Mouse (Mus musculus): ENCODE measurements around the gene Mbd6. TPM values are rescaled to one million over a fixed set of nuclear protein-coding genes. Genes with fewer than 3 reads are reported as not detected.

Mbd6 gene
- polyA plus RNA-seq (2012) = 426 and 490 TPM in 2 replicates

DNA sequence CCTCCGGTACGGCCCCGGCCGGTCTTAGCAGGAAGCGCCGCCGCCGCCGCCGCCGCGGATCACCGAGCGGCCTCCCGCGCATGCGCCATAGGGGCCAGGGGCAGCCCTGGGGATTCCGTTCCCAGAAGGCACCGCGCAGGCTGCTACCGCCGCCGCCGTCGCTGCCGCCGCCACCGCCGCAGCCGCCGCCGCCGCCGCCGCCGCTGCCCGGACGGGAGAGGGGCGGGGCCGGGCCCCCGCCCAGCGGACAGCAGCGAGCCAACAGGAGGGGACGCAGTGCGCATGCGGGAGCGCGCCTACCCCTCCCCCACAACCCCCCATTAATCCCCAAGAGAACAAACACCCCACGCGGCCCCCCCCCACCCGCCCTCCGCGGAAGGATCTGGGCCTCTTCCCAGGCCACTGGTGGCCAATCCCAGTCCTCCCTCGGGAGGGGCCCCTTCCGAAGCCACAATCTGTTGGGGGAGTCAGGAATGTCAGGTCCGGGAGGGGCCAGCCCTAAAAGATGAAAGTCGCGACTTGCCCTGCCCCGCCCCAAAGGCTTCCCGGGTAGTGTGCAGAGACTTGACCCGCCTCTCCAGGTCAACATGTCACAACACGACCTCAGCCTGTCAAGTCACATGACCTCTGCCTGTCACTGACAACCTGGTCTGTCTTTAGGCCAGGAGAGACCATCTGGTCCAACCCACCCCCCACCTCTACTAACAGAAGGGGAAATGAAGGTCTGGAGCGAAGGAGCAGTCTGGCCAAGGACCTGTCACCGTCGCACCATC lies at the start of gene Mbd6:
Gene Mbd6 (minus strand): TSS at position 219 of the 773 bp plus-strand sequence.

DNA sequence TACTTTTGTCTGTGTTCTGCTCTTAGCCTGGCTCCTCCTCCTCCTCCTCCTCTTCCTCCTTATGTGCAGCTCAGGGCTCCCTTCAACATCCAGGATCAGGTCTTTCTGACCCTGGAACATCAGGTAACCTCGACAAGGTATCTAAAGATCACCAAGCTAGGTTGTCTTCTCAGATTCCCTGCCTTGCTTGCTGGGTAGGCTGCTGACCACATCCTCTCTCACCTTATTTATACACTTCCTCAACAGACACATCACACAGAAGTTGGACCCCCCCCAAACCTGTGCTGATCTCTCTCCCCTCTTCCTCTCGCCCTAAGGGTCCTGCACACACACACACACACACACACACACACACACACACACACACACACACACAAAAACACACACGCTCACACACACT lies 32.8 kb upstream of the Mbd6 start, which contains the start of gene Arhgap9:
Gene Arhgap9 (plus strand): TSS at position 344 of the 400 bp plus-strand sequence.

DNA sequence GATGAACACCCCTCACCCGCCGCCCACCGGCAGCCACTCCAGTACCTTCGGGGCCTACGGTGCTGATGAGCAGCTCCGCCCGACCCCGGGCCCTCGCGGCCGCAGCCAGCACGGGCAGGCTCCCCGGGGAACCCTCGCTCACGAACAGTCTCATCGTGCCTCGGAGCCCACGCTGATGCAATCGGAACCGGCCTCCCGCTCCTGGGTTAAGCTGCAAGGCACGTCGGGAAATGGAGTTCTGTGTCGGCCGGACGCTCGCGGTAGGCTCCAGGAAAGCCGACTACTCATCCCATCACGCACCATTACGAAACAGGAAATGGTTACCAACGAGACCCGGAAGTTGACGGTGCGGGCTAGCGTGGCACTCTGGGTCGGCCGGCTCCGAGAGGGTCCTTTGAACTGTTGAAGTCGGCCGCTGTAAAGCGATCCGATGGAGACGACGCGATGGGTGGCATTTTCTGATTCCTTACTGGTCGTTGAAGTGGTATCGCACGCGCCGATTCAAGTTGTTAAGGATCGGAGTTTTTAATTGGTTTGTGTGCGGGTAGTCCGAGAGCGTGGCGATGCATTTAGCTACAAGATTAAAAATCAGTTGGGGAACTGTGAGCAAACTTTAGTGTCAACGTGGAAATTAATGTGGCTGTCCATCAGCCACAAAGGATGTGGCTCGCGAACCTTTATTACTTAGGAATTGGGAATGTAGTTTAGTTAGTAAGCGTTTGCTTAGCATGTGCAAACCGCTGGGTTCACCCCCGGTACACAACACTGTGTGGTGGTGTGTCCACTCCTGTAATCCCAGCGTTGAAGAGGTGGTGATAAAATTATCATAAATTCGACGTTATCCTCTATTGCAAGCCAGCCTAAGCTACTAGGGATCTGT lies 22.9 kb upstream of the Mbd6 start, which contains the start of gene Mars:
Gene Mars (minus strand): TSS at position 311 of the 880 bp plus-strand sequence.

DNA sequence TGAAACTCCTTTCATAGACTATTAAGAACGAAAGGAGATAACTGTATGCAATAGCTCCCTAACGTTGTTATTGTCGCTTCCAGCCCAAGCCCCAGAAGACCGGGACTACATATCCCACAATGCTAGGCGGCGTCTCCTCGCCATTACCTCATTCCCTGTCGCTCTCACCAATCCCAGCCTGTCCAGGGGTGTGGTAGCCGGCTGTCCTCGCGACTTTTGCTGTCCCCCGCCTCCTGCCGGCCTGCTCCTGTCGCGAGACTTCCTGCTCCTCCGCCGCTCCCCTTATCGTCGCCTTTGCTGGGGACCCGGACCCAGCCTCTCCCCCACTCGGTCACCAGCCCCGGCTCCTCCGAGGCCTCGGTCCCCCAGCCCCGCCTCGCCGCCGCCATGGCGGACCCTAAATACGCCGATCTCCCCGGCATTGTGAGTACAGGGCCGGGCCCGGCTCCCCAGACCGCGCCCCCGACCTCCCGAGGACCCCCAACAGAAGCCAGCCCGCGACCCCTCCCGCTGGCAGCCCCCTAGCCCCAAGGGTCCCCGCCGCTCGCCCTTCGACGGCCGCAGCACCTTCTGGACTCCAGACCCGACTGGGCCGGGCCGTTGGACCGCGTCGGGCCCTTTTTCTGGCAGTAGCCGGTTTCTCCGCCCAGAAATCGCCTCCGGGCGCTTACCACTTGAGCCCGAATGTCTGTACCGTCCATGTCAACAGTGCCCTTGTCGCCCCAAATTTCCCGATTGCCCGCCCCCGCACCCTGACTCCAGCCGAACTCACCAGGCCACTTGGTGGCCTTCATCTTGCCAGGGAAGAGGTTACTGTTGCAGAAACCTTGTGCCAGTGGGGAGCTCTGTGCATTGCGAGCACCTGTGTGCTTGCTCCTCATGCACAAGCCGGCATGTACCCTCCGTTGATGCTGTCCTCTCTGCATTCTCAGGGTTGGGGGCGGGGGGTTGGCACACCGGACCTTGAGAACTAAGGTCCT lies 22.4 kb downstream of the Mbd6 start, which contains the start of gene Dctn2:
Gene Dctn2 (plus strand): TSS at position 257 of the 980 bp plus-strand sequence.

DNA sequence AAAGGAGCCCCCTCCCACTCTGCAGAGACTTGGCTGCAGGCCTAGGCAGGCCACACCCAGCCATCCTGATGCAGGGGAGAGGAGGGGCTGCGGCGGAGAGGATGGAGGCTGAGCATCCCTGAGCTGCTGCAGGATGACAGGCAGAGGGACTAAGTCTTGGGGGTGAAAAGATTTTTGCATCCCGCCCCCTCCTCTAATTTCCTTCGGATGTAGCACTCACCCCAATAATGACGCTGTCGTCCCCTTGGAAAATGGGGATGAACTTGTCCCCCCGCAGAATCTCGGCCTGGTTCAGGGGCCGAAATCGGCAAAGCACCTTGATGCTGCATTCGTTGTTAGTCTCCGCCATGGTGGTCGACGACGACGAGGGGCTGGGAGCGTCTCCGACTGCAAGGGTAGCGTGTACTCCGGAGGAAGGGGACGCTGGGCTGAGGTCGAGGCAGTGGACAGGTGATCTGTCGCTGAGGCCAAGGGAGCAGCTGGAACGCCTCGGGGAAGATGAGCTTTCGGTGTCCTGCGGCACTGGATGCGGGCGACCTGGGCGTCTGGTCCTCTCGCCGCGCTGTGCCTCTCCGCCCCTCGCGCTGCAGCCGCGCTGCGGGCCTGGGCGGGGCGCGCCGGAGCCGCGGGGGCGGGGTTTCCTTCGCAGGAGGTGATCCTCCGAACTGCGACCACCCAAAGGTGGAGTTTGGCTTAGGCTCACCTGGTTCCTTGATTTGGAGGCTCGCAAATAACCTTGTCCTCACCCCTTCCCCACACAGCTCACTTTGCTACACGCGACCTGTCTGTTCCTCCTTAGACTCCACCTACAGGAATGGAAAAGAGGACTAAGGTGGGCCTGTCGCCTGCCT lies 26.0 kb downstream of the Mbd6 start, which contains the start of gene Kif5a:
Gene Kif5a (minus strand): TSS at position 801 of the 851 bp plus-strand sequence.

Other genes with a start within 250 kb of the Mbd6 start
- gene Mettl1, start 247.6 kb downstream of the Mbd6 start, polyA plus RNA-seq (2012) = 34.2 and 35.1 TPM in 2 replicates
- 0.05 TPM in 2 replicates for gene Eef1akmt3, start 247.5 kb downstream of the Mbd6 start, polyA plus RNA-seq (2012)
- 0.02 and 0.06 TPM in 2 replicates for gene Cyp27b1, start 240.8 kb downstream of the Mbd6 start, polyA plus RNA-seq (2012)
- gene March9, start 228.8 kb downstream of the Mbd6 start, polyA plus RNA-seq (2012) = 1.1 and 1.2 TPM in 2 replicates
- gene Cdk4, start 225.5 kb downstream of the Mbd6 start, polyA plus RNA-seq (2012) = 1,737 and 1,767 TPM in 2 replicates
- gene Tspan31, start 218.8 kb downstream of the Mbd6 start, polyA plus RNA-seq (2012) = 32.2 and 46.6 TPM in 2 replicates
- 57.1 and 68.6 TPM in 2 replicates for gene Agap2, start 213.7 kb downstream of the Mbd6 start, polyA plus RNA-seq (2012)
- gene Os9, start 167.9 kb downstream of the Mbd6 start, polyA plus RNA-seq (2012) = 290 and 314 TPM in 2 replicates
- 359 and 515 TPM in 2 replicates for gene B4galnt1, start 123.8 kb downstream of the Mbd6 start, polyA plus RNA-seq (2012)
- 0.36 and 0.47 TPM in 2 replicates for gene Slc26a10, start 108.4 kb downstream of the Mbd6 start, polyA plus RNA-seq (2012)
- 7.0 TPM in 2 replicates for gene Arhgef25, start 98.9 kb downstream of the Mbd6 start, polyA plus RNA-seq (2012)
- 161 and 188 TPM in 2 replicates for gene Dtx3, start 93.3 kb downstream of the Mbd6 start, polyA plus RNA-seq (2012)
- gene Pip4k2c, start 77.4 kb downstream of the Mbd6 start, polyA plus RNA-seq (2012) = 26.5 and 27.1 TPM in 2 replicates
- 0.54 and 0.63 TPM in 2 replicates for gene Kif5a, start 25.7 kb downstream of the Mbd6 start, polyA plus RNA-seq (2012)
- gene Dctn2, start 22.6 kb downstream of the Mbd6 start, polyA plus RNA-seq (2012) = 150 and 154 TPM in 2 replicates
- 53.6 and 60.7 TPM in 2 replicates for gene Mars, start 22.8 kb upstream of the Mbd6 start, polyA plus RNA-seq (2012)
- 40.4 and 45.0 TPM in 2 replicates for gene Arhgap9, start 32.9 kb upstream of the Mbd6 start, polyA plus RNA-seq (2012)
- gene Gli1, start 53.0 kb upstream of the Mbd6 start, polyA plus RNA-seq (2012) = 0.18 and 0.44 TPM in 2 replicates
- 0.01 TPM in 1 of 2 replicates, not detected in the other for gene Inhbe, start 65.4 kb upstream of the Mbd6 start, polyA plus RNA-seq (2012)
- 0.04 TPM in 1 of 2 replicates, not detected in the other for gene Inhbc, start 81.4 kb upstream of the Mbd6 start, polyA plus RNA-seq (2012)
- 135 and 146 TPM in 2 replicates for gene R3hdm2, start 91.3 kb upstream of the Mbd6 start, polyA plus RNA-seq (2012)
- gene Stac3, start 212.7 kb upstream of the Mbd6 start, polyA plus RNA-seq (2012) = 1.1 and 1.8 TPM in 2 replicates
- 0.38 TPM in 1 of 2 replicates, not detected in the other for gene Ndufa4l2, start 225.9 kb upstream of the Mbd6 start, polyA plus RNA-seq (2012)
- gene Shmt2, start 233.4 kb upstream of the Mbd6 start, polyA plus RNA-seq (2012) = 201 and 228 TPM in 2 replicates
- 0.10 and 0.17 TPM in 2 replicates for gene Nxph4, start 245.5 kb upstream of the Mbd6 start, polyA plus RNA-seq (2012)